In genomic region chr10:77532020-77532413, GRCm38 (mm10) we compare ENCODE assay signal across 22 mouse cellular contexts. TPM values are rescaled to one million over a fixed set of nuclear protein-coding genes. Genes with fewer than 3 reads are reported as not detected.
DNase-seq lines count a peak whose midpoint lies in the region; ATAC-seq and TF ChIP-seq lines count a peak whose summit lies in the region.
"Had no signal": no experiment of that assay in that cellular context is flagged by ENCODE, and none has a peak within 500 bp of the region (broad histone marks: within the 10 kb centered on the region; RNA-seq: fewer than 3 reads in every experiment).

No protein-coding gene starts in this region.

- peaks cover 68% of the 10 kb centered on the region for H3K79me2 ChIP-seq in macrophage (ENCODE audit: inconsistent target)

- no peak overlapping the region for H3K4me2 ChIP-seq in stomach, postnatal 0 days (replicated peaks; ENCODE audit: low read depth)
- H3K4me2 ChIP-seq: embryonic facial prominence, embryonic 12.5 days; heart, embryonic 15.5 days; midbrain, embryonic 11.5 days; stomach, embryonic 15.5 days had no signal

- intact Hi-C loops in left cerebral cortex, adult 2 months (cut with DNase I): no loop called here

- H3K9me3 ChIP-seq in stomach, postnatal 0 days (ENCODE audit: control insufficient read depth, low read length): no peaks in the 10 kb centered on the region
- H3K9me3 ChIP-seq: embryonic facial prominence, embryonic 12.5 days; heart, embryonic 15.5 days; limb, embryonic 10.5 days; stomach, embryonic 15.5 days had no signal

- ATAC-seq in granulocyte monocyte progenitor cell, adult 5-6 weeks (replicated peaks; ENCODE audit: poor library complexity, severe bottlenecking): peak; percentile 35
- ATAC-seq in stomach, postnatal 0 days (ENCODE audit: low FRiP score, low TSS enrichment): peak; percentile 12; the same call in 1 of the 2 replicates
- ATAC-seq: forebrain, embryonic 14.5 days had no signal

- H3K27ac ChIP-seq in thymus, adult 2 months (ENCODE audit: control insufficient read depth, insufficient read depth, low read length): peak overlapping the region; percentile 94
- H3K27ac ChIP-seq in macrophage: peak overlapping the region; percentile 94
- H3K27ac ChIP-seq in stomach, postnatal 0 days (replicated peaks): no peak overlapping the region
- H3K27ac ChIP-seq in left cerebral cortex, adult 2 months: no peak overlapping the region
- H3K27ac ChIP-seq: embryonic facial prominence, embryonic 12.5 days; heart, adult 2 months; heart, embryonic 15.5 days; limb, embryonic 10.5 days; liver, embryonic 14.5 days; stomach, embryonic 15.5 days had no signal

- H3K4me1 ChIP-seq in thymus, adult 2 months (replicated peaks; ENCODE audit: control insufficient read depth, insufficient read depth, low read length): peaks cover 52% of the 10 kb centered on the region
- no peaks in the 10 kb centered on the region for H3K4me1 ChIP-seq in stomach, postnatal 0 days (replicated peaks; ENCODE audit: control insufficient read depth, insufficient read depth)
- H3K4me1 ChIP-seq: stomach, embryonic 15.5 days had no signal

- TF ChIP-seq POLR2A in thymus, adult 2 months (IDR thresholded peaks at IDR 0.05; ENCODE audit: control insufficient read depth, extremely low read depth, insufficient read depth, low read length, poor library complexity): no peak

- 20% methylated on average over 1 of the region's 1 CpGs for WGBS in thymus, adult 2 months
- WGBS in macrophage (ENCODE audit: missing documents): 13% methylated on average over 1 of the region's 1 CpGs
- 52% methylated on average over 1 of the region's 1 CpGs for WGBS in stomach, postnatal 0 days

- TF ChIP-seq EP300 in stomach, postnatal 0 days (optimal IDR thresholded peaks at IDR 0.05): no peak

- peak overlapping the region; percentile 84 for H3K4me3 ChIP-seq in thymus, adult 2 months (ENCODE audit: control insufficient read depth, insufficient read depth, low read length)
- peak overlapping the region; percentile 89 for H3K4me3 ChIP-seq in macrophage (ENCODE audit: inconsistent target)
- no peak overlapping the region for H3K4me3 ChIP-seq in stomach, postnatal 0 days (ENCODE audit: low read depth, low read length)
- no peak overlapping the region for H3K4me3 ChIP-seq in left cerebral cortex, adult 2 months
- H3K4me3 ChIP-seq: embryonic facial prominence, embryonic 12.5 days; erythroblast, embryonic 14.5 days; heart, adult 2 months; heart, embryonic 15.5 days; limb, embryonic 10.5 days had no signal

- TF ChIP-seq CTCF in thymus, adult 2 months (IDR thresholded peaks at IDR 0.05; ENCODE audit: borderline replicate concordance, control insufficient read depth, extremely low read depth, insufficient read depth, low read length, poor library complexity): no peak
- TF ChIP-seq CTCF in stomach, postnatal 0 days (IDR thresholded peaks at IDR 0.05; ENCODE audit: low read depth): no peak
- no peak for TF ChIP-seq CTCF in left cerebral cortex, adult 2 months (IDR thresholded peaks at IDR 0.05)

- no peaks in the 10 kb centered on the region for H3K27me3 ChIP-seq in thymus, adult 2 months (ENCODE audit: control insufficient read depth, insufficient read depth, low read length)
- no peaks in the 10 kb centered on the region for H3K27me3 ChIP-seq in stomach, postnatal 0 days (ENCODE audit: control insufficient read depth, insufficient read depth, low read length)
- H3K27me3 ChIP-seq: embryonic facial prominence, embryonic 12.5 days; heart, embryonic 15.5 days; stomach, embryonic 15.5 days had no signal

- no peak for DNase-seq in thymus, adult 2 months
- no peak for DNase-seq in thymus, postnatal 10 days (ENCODE audit: low spot score in 2 of 2)
- DNase-seq in stomach, postnatal 0 days (ENCODE audit: low spot score): no peak
- DNase-seq in natural killer cell, adult 2 months (ENCODE audit: low spot score in 2 of 2): no peak
- no peak for DNase-seq in left cerebral cortex, adult 2 months (ENCODE audit: extremely low spot score in 1 of 2, low spot score in 2 of 2)
- DNase-seq: B cell, adult 2 months; cerebellum, adult 8-10 months; gastrocnemius, postnatal 10 days; heart, adult 2 months; kidney, adult 2 months; lung, postnatal 10 days; spleen, adult 18-20 months had no signal

- no peaks in the 10 kb centered on the region for H3K36me3 ChIP-seq in thymus, adult 2 months (ENCODE audit: control insufficient read depth, insufficient read depth, low read length)
- H3K36me3 ChIP-seq in macrophage (ENCODE audit: inconsistent target): 0 out of 2 replicates have a peak, but pooled peaks cover 4% of the 10 kb centered on the region
- H3K36me3 ChIP-seq in stomach, postnatal 0 days (ENCODE audit: control insufficient read depth, insufficient read depth, low read length): no peaks in the 10 kb centered on the region
- H3K36me3 ChIP-seq: embryonic facial prominence, embryonic 12.5 days; heart, embryonic 15.5 days; limb, embryonic 10.5 days; stomach, embryonic 15.5 days had no signal

- no peak overlapping the region for H3K9ac ChIP-seq in stomach, postnatal 0 days (ENCODE audit: low read length)
- H3K9ac ChIP-seq: embryonic facial prominence, embryonic 12.5 days; heart, embryonic 15.5 days; liver, embryonic 14.5 days; stomach, embryonic 15.5 days had no signal

RNA-seq across cellular contexts. Expression of gene Itgb2, which starts 2.0 kb away (rescaled TPM):
- polyA plus RNA-seq in thymus, adult 2 months (2012; rRNA removed): 304 and 334 TPM in 2 replicates
- 17.1 and 28.9 TPM in 2 replicates for total RNA-seq in granulocyte monocyte progenitor cell, adult 5-6 weeks (2014; fragmentation: Nextera tagmentation)
- total RNA-seq in granulocyte monocyte progenitor cell, adult 5-6 weeks (2017): 32.0 and 36.6 TPM in 2 replicates
- total RNA-seq in macrophage (2018; cell fraction: chromatin; rRNA removed): 100 to 1,000 TPM in 22 of 26 experiments, 10 to 100 TPM in 4; 30.2 to 203 (median 164) TPM
- 100 to 1,000 TPM; 247 to 519 (median 377) TPM for total RNA-seq in macrophage (2018; cell fraction: cytosol; rRNA removed)
- 100 to 1,000 TPM; 138 to 880 (median 577) TPM for total RNA-seq in macrophage (2018; cell fraction: nucleus; rRNA removed)
- 418 to 531 TPM (median 505 TPM) in 3 replicates for polyA plus RNA-seq in macrophage (2018)
- polyA plus RNA-seq in stomach, postnatal 0 days (2015; fragmentation: Nextera tagmentation; extraction: Ambion mirVana): 1.3 TPM in 2 replicates
- total RNA-seq in left cerebral cortex, adult 2 months (2021): 1 to 10 TPM; 3.0 to 3.5 TPM

RNA-seq across cellular contexts. Expression of gene Fam207a, which starts 16.4 kb away (rescaled TPM):
- 49.1 and 52.4 TPM in 2 replicates for polyA plus RNA-seq in thymus, adult 2 months (2012; rRNA removed)
- total RNA-seq in granulocyte monocyte progenitor cell, adult 5-6 weeks (2014; fragmentation: Nextera tagmentation): 14.6 and 14.8 TPM in 2 replicates
- 23.5 and 43.2 TPM in 2 replicates for total RNA-seq in granulocyte monocyte progenitor cell, adult 5-6 weeks (2017)
- 10 to 100 TPM in 18 of 26 experiments, 1 to 10 TPM in 8; 4.4 to 19.6 (median 13.5) TPM for total RNA-seq in macrophage (2018; cell fraction: chromatin; rRNA removed)
- 10 to 100 TPM; 10.8 to 27.4 (median 20.7) TPM for total RNA-seq in macrophage (2018; cell fraction: cytosol; rRNA removed)
- total RNA-seq in macrophage (2018; cell fraction: nucleus; rRNA removed): 10 to 100 TPM in 18 of 26 experiments, 1 to 10 TPM in 8; 5.3 to 18.1 (median 11.7) TPM
- polyA plus RNA-seq in macrophage (2018): 16.8 to 38.8 TPM (median 21.1 TPM) in 3 replicates
- polyA plus RNA-seq in stomach, postnatal 0 days (2015; fragmentation: Nextera tagmentation; extraction: Ambion mirVana): 25.2 and 28.8 TPM in 2 replicates
- total RNA-seq in left cerebral cortex, adult 2 months (2021): 10 to 100 TPM; 32.6 to 35.7 TPM

RNA-seq across cellular contexts. Expression of gene Pttg1ip, which starts 49.5 kb away (rescaled TPM):
- 103 and 129 TPM in 2 replicates for polyA plus RNA-seq in thymus, adult 2 months (2012; rRNA removed)
- total RNA-seq in granulocyte monocyte progenitor cell, adult 5-6 weeks (2014; fragmentation: Nextera tagmentation): 36.6 and 39.0 TPM in 2 replicates
- total RNA-seq in granulocyte monocyte progenitor cell, adult 5-6 weeks (2017): 34.6 and 37.0 TPM in 2 replicates
- total RNA-seq in macrophage (2018; cell fraction: chromatin; rRNA removed): 10 to 100 TPM; 20.2 to 99.8 (median 58.3) TPM
- 100 to 1,000 TPM in 13 of 26 experiments, 10 to 100 TPM in 13; 77.7 to 133 (median 99.5) TPM for total RNA-seq in macrophage (2018; cell fraction: cytosol; rRNA removed)
- total RNA-seq in macrophage (2018; cell fraction: nucleus; rRNA removed): 100 to 1,000 TPM in 8 of 26 experiments, 10 to 100 TPM in 18; 51.1 to 150 (median 89.2) TPM
- polyA plus RNA-seq in macrophage (2018): 99.5 to 103 TPM (median 102 TPM) in 3 replicates
- 278 and 317 TPM in 2 replicates for polyA plus RNA-seq in stomach, postnatal 0 days (2015; fragmentation: Nextera tagmentation; extraction: Ambion mirVana)
- 10 to 100 TPM; 71.6 to 77.6 TPM for total RNA-seq in left cerebral cortex, adult 2 months (2021)

Comparison
In these comparisons a context has a peak if more than half of its experiments do, and no peak if none do; other contexts are left out.
1. H3K27ac ChIP-seq: peak in thymus, adult 2 months (single experiment) and macrophage (single experiment); none in stomach, postnatal 0 days (single experiment) and left cerebral cortex, adult 2 months (single experiment).
2. H3K4me3 ChIP-seq: peak in thymus, adult 2 months (single experiment) and macrophage (single experiment); none in stomach, postnatal 0 days (single experiment) and left cerebral cortex, adult 2 months (single experiment).
3. RNA of gene Itgb2, which starts 2.0 kb away (polyA plus RNA-seq): 418 to 531 TPM in macrophage and 304 to 334 TPM in thymus, adult 2 months; 1.3 TPM in stomach, postnatal 0 days; every median in the first group is over 100 times any median in the second.